ENCODE assay signal across 38 mouse cellular contexts in genomic region chr9:56068630-56069029, GRCm38 (mm10). TPM values are rescaled to one million over a fixed set of nuclear protein-coding genes. Genes with fewer than 3 reads are reported as not detected.
"Had no signal": no experiment of that assay in that cellular context is flagged by ENCODE, and none has a peak within 500 bp of the region (broad histone marks: within the 10 kb centered on the region; RNA-seq: fewer than 3 reads in every experiment).

No protein-coding gene starts in this region.

- H3K4me1 ChIP-seq: hindbrain, embryonic 10.5 days; hindbrain, embryonic 12.5 days; limb, embryonic 12.5 days; liver, embryonic 13.5 days; liver, embryonic 15.5 days had no signal

- H3K27me3 ChIP-seq: heart, embryonic 12.5 days; hindbrain, embryonic 12.5 days; limb, embryonic 12.5 days; liver, embryonic 13.5 days; liver, embryonic 15.5 days had no signal

- H3K4me3 ChIP-seq: gastrocnemius, adult 2 months; heart, adult 2 months; heart, embryonic 10.5 days; heart, embryonic 12.5 days; hindbrain, embryonic 10.5 days; hindbrain, embryonic 12.5 days; layer of hippocampus, adult 2 months; left cerebral cortex, adult 2 months; limb, embryonic 12.5 days; liver, embryonic 13.5 days; liver, embryonic 15.5 days had no signal

- H3K27ac ChIP-seq: gastrocnemius, adult 2 months; heart, adult 2 months; heart, embryonic 10.5 days; hindbrain, embryonic 10.5 days; hindbrain, embryonic 12.5 days; hindbrain, embryonic 14.5 days; layer of hippocampus, adult 2 months; left cerebral cortex, adult 2 months; limb, embryonic 12.5 days; liver, embryonic 13.5 days; liver, embryonic 15.5 days had no signal

- DNase-seq: gastrocnemius, adult 2 months; gastrocnemius, postnatal 10 days; gastrocnemius, postnatal 25 days; heart, adult 2 months; heart, postnatal 10 days; heart, postnatal 4 days; kidney, adult 11 months; kidney, adult 2 months; kidney, postnatal 14 days; kidney, postnatal 36 days; liver; liver, embryonic 13.5 days had no signal

- ATAC-seq: hindbrain, embryonic 16.5 days; inflammation-experienced regulatory T-cells, adult 6 months had no signal

- H3K36me3 ChIP-seq: liver, embryonic 13.5 days; liver, embryonic 15.5 days had no signal

- H3K4me2 ChIP-seq: heart, embryonic 12.5 days; hindbrain, embryonic 12.5 days; hindbrain, embryonic 14.5 days; limb, embryonic 12.5 days; liver, embryonic 11.5 days; liver, embryonic 13.5 days; liver, embryonic 15.5 days had no signal

- H3K9me3 ChIP-seq: heart, embryonic 10.5 days; heart, embryonic 12.5 days; hindbrain, embryonic 10.5 days; hindbrain, embryonic 12.5 days; limb, embryonic 12.5 days; liver, embryonic 13.5 days; liver, embryonic 15.5 days had no signal

- H3K9ac ChIP-seq: heart, embryonic 12.5 days; hindbrain, embryonic 12.5 days; hindbrain, embryonic 14.5 days; limb, embryonic 12.5 days; liver, embryonic 13.5 days; liver, embryonic 15.5 days had no signal

RNA-seq across cellular contexts. Expression of gene 4930563M21Rik, which starts 58.3 kb away (rescaled TPM):
- total RNA-seq: gastrocnemius, adult 2 months; gastrocnemius, postnatal 10 days; gastrocnemius, postnatal 25 days; gastrocnemius, postnatal 4 days; granulocyte monocyte progenitor cell, adult 5-6 weeks; heart, adult 2 months; heart, postnatal 10 days; heart, postnatal 25 days; heart, postnatal 4 days; layer of hippocampus, adult 2 months; layer of hippocampus, postnatal 10 days; layer of hippocampus, postnatal 25 days; left cerebral cortex, adult 2 months; left cerebral cortex, postnatal 14 days; left cerebral cortex, postnatal 36 days had no signal
- polyA plus RNA-seq: frontal cortex, adult 2 months; heart, adult 2 months; heart, embryonic 10.5 days; heart, embryonic 12.5 days; heart, embryonic 14.5 days; heart, embryonic 16.5 days; hindbrain, embryonic 10.5 days; hindbrain, embryonic 12.5 days; hindbrain, embryonic 14.5 days; hindbrain, embryonic 16.5 days; inflammation-experienced regulatory T-cells, adult 6 months; kidney, adult 2 months; kidney, embryonic 14.5 days; kidney, embryonic 16.5 days; large intestine, adult 2 months; limb, embryonic 12.5 days; limb, embryonic 14.5 days; liver, embryonic 11.5 days; liver, embryonic 13.5 days; liver, embryonic 15.5 days had no signal
